Mouse (Mus musculus) embryo, embryonic 11.5 days (tissue): ENCODE data around the gene Rpl13a.
"Not testable (repeated sequence)": the region's sequence is repeated elsewhere in the genome, so short reads cannot be mapped to it uniquely, and the experiment has no call there.

Experiments used
- DNase-seq: peaks from one replicate; pipeline ENCODE4 v3.0.0-alpha.2; 2012; ENCODE audit warnings: low read depth, low spot score

Rpl13a gene

DNA sequence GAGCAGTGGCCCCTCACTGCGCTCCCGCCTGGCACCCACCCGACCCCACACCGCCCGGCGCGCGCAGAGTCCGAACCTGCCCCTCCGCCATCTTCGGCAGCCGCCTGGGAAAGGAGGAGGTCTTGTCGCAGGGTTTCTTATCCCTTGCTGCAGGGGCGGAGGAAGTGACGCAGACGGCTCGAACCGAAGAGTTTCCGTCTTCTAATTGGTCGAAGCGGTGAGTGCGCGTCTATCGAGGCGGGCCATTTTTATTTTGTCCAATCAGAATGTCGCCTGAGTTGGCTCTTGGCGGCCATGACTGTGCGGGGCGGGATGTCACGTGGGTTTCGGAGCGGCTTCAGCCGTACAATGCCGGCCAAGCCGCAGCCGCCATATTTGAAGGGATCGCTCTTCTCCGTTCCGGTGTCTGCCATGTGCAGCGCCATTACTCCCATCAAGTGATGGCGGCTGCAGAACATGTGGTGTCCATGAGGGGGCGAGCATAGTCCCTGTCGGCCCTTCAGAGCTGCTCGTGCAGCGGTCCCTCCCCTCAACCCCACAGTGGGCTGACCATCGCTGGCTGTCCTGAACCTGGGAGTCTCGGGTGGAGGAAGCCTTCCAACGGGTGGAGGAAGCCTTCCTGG is at the start of gene Rpl13a:
Rpl13a (minus strand) TSS at position 138 of the 623 bp plus-strand sequence.
- peak; percentile 99 for DNase-seq

DNA sequence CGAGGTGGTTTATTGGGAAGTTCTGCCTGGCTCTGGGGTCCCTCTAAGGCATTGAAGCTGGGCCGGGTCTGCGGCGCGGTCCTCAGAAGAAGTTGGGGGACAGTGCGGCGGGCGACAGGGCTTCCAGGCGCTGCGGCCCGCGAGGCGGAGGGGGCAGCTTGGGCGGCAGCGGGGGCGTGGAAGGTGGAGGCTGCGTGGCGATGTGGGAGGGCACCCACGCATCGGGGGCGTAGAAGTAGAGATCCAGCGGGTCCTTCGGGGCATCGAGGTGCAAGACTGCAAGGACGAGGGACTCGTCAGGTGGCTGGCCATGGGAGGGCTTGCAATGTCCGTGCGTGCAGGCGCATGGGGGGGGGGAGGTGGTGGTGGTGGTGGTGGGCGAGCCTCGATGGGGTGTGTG is 47.8 kb upstream of the Rpl13a start:
- DNase-seq, result no peak

DNA sequence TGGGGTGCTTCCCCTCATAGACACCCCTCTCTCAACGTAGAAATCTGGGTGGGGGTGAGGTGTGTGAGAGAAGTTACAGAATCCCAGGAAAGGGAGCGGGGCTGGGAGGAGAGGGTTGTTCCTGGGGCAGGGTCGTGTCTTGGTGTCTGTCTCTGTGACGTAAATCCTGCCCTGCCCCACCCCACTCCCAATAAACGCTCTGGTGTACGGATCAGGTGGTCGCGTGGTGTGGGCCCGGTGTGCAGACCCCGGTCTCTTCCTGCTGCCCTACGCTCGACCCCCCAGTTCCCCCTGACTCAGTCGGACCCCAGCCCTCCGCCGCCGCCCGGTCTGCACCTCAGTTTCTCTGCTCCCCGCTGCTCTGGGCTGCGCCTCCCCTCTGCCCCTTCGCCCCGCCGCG is 47.4 kb upstream of the Rpl13a start:
- no peak for DNase-seq

DNA sequence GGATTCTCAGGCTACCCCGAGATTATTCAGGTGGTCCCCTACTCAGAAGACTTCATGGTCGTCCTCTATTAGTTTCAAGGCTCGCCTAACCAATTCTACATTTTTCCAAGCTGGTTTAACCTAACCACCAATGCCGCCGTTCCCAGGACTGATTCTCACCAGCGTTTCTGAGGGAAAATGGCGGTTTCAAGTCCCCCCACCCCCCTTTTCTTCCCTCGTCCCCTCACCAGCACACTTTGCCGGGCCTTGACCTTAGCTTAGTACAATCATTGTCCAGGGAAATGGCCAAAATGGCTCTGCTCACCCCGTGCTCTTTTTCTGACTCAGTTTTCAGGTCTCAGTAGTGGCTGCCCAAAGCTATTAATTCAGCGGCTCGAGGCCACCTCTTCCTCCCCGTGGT is 46.8 kb upstream of the Rpl13a start:
- no peak for DNase-seq

DNA sequence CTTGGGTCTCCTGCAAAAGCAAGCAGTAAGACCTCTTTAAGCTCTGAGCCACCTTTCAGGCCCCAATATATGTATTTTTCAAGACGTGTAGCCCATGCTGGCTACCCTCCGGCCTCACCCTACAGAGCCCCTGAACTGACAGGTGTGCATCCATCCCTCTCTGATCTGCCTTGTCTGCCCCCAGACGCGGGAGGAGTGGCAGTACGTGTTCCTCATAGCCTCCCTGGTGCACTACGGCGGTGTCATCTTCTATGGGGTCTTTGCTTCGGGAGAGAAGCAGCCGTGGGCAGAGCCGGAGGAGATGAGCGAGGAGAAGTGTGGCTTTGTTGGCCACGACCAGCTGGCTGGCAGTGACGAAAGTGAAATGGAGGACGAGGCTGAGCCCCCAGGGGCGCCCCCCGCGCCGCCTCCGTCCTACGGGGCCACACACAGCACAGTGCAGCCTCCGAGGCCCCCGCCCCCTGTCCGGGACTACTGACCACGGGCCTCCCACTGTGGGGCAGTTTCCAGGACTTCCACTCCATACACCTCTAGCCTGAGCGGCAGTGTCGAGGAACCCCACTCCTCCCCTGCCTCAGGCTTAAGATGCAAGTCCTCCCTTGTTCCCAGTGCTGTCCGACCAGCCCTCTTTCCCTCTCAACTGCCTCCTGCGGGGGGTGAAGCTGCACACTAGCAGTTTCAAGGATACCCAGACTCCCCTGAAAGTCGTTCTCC is 46.2 kb upstream of the Rpl13a start:
- DNase-seq, result no peak

DNA sequence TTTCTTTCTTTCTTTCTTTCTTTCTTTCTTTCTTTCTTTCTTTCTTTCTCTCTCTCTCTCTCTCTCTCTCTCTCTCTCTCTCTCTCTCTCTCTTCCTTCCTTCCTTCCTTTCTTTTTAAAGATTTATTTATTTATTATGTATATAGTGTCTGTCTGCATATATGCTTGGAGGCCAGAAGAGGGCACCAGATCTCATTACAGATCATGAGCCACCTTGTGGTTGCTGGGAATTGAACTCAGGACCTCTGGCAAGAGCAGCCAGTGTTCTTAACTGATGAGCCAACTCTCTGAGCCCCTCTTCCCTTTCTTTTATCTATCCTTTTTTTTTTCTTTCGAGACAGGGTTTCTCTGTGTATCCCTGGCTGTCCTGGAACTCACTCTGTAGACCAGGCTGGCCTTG is 45.2 kb upstream of the Rpl13a start:
- not testable (repeated sequence) for DNase-seq

DNA sequence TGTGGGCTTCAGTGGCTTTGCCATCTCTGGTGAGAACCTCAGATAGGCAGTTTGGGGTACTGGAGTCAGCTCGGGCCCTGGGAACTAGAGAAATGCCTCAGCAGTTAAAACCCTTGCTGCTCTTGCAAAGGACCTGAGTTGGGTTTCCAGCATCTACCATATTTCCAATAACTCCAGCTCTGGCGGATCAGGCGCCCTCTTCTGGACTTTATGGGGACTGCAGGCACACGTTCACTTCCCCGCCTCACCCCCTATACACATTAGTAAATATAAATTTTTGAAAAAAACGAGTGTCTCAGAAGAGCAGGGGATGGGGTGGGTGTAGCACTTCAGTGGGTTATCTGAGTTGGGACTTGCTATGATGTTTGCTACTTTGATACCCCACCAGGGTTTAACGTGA is 44.4 kb upstream of the Rpl13a start:
- DNase-seq, result no peak

DNA sequence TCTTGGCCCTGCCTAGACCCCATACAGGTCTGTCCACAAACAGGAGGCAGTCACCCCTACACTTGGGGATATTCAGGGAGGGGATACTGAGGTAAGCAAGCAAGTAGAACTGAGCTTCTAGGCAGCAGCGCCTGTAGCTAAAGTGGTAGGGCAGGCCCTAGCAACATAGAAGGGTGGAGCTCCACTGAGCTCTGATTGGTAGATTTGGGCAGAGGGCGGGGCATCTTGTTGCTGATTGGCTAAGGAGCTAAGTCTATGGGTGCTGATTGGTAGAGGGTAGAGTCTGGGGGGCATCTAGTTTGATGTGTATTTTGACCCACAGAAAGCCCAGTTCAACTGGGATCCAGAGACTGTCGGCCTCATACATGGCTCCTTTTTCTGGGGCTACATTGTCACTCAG is 40.9 kb upstream of the Rpl13a start:
- no peak for DNase-seq

DNA sequence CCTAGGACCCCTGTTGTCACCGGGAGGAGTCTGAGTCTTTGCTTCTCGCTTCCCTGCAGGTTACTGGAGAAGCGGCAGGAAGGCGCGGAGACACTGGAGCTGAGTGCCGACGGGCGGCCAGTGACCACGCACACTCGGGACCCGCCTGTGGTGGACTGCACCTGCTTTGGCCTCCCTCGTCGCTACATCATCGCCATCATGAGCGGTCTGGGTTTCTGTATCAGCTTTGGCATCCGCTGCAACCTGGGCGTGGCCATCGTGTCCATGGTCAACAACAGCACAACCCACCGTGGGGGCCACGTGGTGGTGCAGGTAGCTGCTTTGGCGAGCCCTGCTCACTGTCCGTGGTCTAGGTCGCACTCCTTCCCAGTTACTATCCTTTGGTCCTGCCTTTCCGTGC is 40.1 kb upstream of the Rpl13a start:
- DNase-seq, result no peak

DNA sequence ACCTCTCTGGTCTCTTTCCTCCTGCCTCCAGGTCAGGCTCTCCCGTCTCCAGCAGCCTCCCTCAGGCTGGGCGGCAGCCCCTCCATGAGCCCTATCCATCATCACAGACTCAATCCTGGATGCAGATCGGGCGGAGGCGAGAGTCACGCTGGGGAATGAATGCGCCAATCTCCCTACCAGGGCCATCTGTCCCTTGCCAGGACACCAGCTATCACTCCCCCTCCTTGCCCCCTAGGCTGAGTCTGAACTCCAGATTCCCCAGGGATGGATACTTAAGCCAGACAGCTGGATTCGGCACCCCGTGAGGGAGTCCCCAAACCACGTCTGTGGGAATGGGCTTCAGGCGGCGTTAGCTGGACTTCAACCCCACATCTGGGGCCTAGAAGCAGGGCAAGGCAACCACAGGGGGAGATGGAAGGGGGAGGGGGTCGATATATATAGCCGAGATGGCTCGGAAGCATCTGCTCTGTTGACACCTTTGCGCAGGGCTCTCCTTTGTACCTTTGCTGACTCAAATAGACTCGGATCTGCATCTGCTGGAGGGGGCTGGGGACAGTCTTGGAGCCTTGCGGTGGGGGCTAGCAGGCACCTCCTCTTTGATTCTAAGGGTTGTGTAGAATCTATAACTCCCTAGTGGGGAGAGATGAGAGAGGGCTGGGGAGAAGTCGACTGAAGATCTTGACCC is 39.3 kb upstream of the Rpl13a start:
- DNase-seq, result no peak

DNA sequence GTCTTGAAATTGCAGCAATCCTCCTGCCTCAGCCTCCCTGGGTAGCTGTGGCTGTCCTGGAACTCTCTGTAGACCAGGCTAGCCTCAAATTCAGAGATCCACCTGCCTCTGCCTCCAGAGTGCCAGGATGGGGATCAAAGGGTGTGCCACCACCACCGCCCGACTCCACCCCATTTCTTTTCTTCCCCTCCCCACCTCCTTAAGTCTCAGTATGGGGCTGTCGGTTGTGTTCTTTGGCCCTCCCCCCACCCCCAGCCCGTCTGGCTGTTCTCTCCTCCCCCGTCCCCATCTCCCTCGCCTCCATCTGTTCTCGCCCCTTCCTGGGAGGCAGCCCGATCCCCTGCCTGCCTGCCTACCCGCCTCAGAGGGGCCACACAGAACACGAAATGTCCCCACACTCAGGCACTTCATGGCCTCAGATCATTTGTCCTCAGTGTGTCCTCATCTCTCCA is 38.4 kb upstream of the Rpl13a start:
- DNase-seq, result no peak

DNA sequence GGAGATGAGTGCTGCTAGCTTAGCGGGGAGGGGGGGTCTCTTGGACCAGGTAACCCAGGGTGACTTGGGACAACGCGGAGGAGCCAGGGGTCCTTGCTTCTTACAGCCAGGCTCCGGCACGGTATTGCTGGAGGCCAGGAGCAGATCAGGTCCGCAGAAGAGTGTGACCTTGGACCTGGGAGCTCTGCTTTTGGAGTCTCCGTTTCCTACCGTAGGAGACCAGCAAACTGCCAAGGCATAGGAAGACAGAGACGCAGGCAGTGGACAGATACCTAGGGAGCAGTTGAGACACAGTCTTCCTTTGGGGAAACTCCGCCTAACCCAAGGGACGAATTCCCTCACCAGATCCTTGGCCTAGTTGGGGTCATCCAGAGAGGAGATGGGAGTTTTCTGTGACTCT is 37.1 kb upstream of the Rpl13a start:
- DNase-seq, result no peak

DNA sequence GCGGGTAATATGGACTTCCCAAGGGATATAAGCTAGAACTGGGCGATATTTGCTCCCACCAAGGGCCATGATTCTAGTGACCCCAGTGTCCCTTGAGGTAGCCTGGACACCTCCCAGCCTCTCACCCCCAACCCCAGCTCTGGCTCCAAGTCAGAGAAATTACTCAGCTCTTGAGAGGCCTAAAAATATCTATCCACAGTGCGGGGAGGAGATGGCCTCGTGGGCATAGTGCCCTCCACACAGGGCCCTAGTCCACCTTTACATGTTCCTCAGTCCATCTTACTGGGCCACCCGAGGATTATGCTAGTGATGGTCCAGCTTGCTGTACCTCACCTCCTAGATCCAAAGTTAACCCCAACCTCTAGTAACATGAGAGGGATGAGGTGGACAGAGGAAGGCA is 36.3 kb upstream of the Rpl13a start:
- DNase-seq, result no peak

DNA sequence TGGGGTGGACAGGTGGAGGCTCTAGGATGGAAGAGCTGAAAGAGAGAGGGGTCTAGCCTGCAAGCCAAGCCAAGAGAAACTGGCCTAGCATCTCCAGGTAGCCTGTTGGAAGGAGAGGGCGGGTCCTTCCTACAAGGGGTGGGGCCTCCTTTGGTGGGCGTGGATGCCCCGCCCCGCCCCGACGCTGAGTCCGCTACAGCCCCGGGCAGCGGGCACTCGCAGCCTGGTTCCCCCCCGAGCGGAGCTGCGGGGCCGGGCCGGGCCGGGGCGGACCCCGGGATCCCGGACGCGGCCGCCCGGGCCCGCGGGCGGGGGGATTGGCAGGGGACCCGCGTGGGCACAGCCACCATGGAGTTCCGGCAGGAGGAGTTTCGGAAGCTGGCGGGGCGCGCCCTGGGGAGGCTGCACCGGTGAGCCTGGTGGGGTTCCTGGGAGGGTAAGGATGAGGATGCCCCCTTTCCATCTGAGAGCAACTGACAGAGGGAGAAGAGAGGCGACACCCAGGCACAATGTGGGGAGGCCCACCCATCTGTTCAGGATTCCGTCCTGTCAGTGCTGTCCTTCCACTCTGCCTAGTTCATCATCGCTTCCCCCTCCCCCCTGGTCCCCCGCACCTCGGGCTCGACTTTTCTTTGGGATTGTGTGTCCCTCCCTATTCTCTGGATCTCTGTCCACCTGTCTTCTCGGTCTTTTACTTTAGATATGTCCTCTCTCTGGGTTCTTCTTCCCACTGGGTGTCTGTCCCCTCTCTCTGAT is 35.4 kb upstream of the Rpl13a start, which contains the start of gene Slc17a7:
Slc17a7 (plus strand) TSS at position 215 of the 756 bp plus-strand sequence.
- no peak for DNase-seq

DNA sequence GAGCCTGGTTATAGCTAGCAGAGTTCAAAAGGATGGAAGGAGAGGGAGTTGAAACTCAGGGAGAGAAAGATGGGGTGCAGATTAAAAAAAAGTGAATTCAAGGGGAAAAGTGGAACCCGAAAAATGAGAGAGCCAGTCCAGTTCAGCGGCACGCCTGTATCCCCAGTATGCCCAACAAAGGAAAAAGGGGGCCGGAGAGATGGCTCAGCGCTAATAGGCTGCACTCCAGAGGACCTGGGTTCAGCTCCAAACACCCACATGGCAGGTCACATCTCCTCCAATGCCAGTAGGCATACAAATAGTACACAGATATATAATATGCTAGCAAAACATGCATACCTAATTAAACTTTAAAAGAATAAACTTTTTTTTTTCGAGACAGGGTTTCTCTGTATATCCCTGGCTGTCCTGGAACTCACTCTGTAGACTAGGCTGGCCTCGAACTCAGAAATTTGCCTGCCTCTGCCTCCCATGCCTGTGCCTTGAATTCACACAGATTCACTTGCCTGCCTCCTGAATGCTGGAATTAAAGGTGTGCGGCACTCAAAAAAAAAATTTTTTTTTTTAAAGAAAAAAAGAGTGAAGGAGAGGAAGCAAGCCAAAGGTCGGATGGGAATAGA is 34.5 kb upstream of the Rpl13a start:
- no peak for DNase-seq

DNA sequence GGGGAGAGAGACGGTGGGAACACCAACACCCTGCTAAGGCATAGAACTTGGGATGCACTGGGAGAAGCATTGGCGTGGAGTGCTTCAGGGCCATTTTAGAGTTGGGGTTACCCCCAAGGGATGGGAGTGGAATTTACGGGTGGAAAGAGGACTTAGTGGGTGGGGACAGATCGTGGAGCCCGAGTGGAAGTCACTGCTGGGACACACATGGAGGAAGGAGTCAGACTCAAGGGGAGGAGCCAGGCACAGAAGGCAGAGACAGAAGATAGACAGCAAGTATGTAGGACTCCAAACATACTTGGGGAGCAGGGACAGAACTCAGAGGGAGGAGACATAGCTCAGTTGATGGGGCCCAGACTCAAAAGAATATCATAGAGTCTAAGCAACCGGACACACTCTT is 34.0 kb upstream of the Rpl13a start:
- no peak for DNase-seq

DNA sequence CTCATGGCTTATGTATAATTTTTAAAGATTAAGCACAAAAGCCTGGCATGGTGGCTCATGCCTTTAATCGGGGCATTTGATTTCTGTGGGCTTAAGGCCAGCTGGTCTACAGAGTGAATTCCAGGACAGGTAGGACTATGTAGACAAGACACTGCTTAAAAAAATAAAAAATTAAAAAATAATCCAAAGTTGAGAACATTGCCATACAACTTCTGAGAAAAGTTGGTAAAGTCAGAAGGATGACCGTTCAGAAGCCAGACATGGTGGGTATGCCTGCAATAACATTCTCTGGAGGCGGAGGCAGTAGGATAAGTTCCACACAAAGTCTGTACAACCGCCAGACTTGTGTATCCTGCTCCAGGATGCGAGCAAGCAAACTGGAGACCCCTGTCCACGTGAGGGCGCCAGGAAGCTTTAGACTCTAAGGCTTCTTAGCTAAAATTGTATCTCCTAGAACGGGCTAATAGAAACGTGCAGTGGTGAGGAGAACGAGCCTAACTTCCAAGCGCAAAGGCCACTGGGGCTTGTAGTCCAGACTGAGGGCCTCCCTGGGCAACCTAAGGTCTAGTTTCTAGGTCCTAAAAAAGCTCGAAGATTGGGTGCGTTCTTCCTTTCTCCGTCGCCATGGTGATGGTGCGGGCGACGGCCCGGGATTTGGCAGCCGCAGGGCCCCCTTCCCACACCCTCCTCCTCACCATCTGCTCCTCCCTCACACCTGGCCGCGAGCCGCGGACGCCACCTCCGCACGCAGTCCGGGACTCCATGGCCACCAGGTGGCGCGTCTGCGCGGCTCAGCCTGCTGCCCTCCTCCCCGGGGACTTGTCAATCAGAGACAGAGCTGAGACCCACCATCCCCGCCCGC is 33.3 kb upstream of the Rpl13a start:
- DNase-seq, result peak; percentile 77

DNA sequence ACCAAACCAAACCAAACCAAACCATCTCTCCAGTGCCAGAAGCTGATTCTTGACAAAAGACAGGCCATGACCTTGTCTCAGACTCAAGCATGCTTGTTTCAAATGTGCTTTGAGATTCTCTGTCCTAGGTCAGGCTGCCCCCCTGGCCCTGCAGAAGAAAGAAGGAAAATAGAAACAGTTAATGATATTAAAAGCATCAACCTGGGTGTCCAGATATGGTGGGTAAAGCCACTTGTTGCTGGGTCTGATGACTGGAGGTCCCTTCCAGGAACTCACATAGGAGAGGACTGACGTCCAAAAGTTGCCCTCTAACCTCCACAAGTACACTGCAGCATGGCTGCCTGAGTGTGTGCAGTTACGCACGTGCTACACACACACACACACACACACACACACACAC is 32.3 kb upstream of the Rpl13a start:
- no peak for DNase-seq

DNA sequence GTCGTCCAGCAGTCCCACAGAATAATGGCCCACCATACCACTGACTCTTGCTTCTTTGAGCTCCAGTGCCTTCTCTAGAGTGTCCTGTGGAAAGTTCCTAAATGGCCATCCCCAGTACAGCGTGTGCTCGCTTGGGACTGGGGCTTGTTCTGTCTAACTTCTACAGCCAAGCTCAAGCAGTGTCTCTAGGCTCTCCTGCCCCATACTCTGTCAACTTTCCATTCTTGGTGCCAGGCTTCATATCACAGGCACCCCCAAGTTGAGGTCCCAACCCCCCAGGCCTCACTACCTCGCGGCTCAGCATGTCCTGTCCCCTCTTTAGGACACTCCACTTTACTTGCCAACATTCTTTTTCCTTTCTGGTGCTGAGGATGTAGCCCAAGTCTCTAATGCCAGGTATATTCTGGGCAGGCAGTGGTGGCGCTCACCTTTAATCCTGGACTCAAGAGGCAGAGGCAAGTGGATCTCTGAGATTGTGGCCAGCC is 31.8 kb upstream of the Rpl13a start:
- no peak for DNase-seq

DNA sequence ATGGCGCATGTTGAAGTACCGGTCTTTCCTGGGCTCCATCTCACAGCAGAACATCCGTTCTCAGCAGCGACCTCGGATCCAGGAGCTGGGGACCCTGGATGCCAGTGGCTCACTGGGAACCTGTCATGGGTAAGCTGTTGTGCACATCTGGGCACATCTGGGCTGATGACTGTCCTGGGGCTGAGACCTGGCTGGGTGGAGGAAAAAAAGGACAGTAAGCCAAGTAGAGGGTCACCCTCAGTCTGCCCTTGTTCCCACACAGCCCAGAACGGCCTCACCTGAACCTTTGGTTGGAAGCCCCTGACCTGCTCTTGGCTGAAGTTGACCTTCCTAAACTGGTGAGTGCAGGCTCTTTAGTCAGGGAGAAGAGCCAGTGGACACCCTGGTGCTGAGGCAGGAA is 30.4 kb upstream of the Rpl13a start:
- no peak for DNase-seq

DNA sequence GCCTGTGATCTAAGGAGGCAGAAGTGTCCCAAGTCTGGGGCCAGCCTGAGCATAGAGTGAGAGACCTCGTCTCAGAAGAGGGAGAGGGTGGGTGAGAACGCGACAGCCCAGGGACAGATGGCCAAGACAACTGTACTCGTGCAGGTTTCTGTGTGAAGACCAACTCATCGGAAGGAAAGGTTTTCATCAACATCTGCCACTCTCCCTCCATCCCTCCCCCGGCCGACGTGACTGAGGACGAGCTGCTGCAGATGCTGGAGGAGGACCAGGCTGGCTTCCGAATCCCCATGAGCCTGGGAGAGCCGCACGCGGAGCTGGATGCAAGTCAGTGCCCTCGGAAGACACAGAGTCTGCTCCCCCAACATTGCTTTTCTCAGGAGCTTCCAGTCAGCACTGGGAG is 28.9 kb upstream of the Rpl13a start:
- DNase-seq, result no peak
